14 mouse cellular contexts compared by ENCODE assay signal in genomic region chr14:20870110-20870509, GRCm38 (mm10). TPM values are rescaled to one million over a fixed set of nuclear protein-coding genes. Genes with fewer than 3 reads are reported as not detected.
"Had no signal": no experiment of that assay in that cellular context is flagged by ENCODE, and none has a peak within 500 bp of the region (broad histone marks: within the 10 kb centered on the region; RNA-seq: fewer than 3 reads in every experiment).

No protein-coding gene starts in this region.

- DNase-seq: lung, embryonic 14.5 days; lung, postnatal 10 days; spleen, adult 18-20 months; thymus, adult 18-20 months; thymus, postnatal 14 days had no signal

- H3K27ac ChIP-seq: limb, embryonic 15.5 days; liver, embryonic 12.5 days; macrophage; midbrain, embryonic 15.5 days; neural tube, embryonic 12.5 days had no signal

- ATAC-seq: intestine, embryonic 16.5 days; liver, embryonic 12.5 days; midbrain, embryonic 15.5 days had no signal

- H3K4me1 ChIP-seq: midbrain, embryonic 15.5 days; neural tube, embryonic 12.5 days had no signal

- H3K9me3 ChIP-seq: limb, embryonic 15.5 days; liver, embryonic 12.5 days; megakaryocyte, embryonic 14.5 days; midbrain, embryonic 15.5 days; neural tube, embryonic 12.5 days had no signal

- H3K4me3 ChIP-seq: limb, embryonic 15.5 days; liver, embryonic 12.5 days; megakaryocyte, embryonic 14.5 days; midbrain, embryonic 15.5 days; neural tube, embryonic 12.5 days had no signal

- H3K36me3 ChIP-seq: limb, embryonic 15.5 days; liver, embryonic 12.5 days; midbrain, embryonic 15.5 days; neural tube, embryonic 12.5 days had no signal

- H3K27me3 ChIP-seq: limb, embryonic 15.5 days; liver, embryonic 12.5 days; midbrain, embryonic 15.5 days; neural tube, embryonic 12.5 days had no signal

- H3K9ac ChIP-seq: limb, embryonic 15.5 days; liver, embryonic 12.5 days; lung, embryonic 14.5 days; midbrain, embryonic 15.5 days; neural tube, embryonic 12.5 days had no signal

- H3K4me2 ChIP-seq: limb, embryonic 15.5 days; liver, embryonic 12.5 days; lung, embryonic 14.5 days; midbrain, embryonic 11.5 days; midbrain, embryonic 15.5 days; neural tube, embryonic 12.5 days had no signal

RNA-seq across cellular contexts. Expression of gene Plau, which starts 33.6 kb away (rescaled TPM):
- total RNA-seq: monocyte, adult 5-6 weeks had no signal
